Mouse (Mus musculus): ENCODE measurements around the gene Rexo4. TPM values are rescaled to one million over a fixed set of nuclear protein-coding genes. Genes with fewer than 3 reads are reported as not detected.

Gene Rexo4
- polyA plus RNA-seq, 1 experiment from 2014 or later = 46.9 TPM

DNA sequence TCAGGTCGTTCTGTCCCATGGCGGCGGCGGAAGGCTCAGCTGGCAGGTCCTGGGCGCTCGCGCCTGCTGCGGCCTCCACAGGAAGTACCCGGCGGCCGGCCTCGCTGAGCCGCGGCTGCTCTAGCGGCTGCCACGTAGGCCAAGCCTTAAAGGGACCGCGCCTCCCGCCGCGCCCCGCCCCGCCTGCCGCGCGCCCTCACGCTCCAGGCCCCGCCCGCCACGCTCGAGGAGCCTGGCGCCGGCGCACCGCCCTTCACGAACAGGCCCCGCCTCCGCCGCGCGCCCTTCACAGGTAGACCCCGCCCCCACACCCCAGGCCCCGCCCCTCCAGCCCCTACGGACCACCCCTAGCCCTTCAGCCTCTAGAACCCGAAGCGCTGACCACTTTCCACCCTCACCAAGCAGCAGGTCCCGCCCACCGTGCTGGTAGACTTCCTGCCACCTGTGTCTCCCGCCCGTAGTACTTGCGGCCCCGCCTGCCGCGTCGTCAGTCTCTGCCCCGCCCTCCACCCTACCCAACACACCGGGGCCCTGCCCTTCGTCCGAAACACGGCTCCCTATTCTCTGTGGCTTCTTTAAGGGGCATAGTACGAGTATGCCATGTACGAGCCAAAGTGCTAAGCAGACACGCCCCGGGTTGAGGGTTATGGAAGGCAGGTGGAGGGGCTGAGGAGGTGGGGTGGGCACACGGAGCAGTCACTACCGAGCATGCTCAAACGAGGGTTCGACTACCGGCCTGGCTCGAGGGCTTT lies 30.7 kb downstream of the Rexo4 start, which contains the start of the genes Surf4 and Stkld1:
Gene Surf4 (minus strand): TSS at position 625 of the 752 bp plus-strand sequence.
Gene Stkld1 (plus strand): TSS at position 744 of the 752 bp plus-strand sequence.
- WGBS = 1% methylated on average over 69 of the region's 70 CpGs
- peak within 1 kb of the TSS; percentile 97 for H3K4me3 ChIP-seq
- H3K27ac ChIP-seq = peak within 1 kb of the TSS; percentile 95
- DNase-seq (ENCODE audit: low spot score) = peak; percentile 98
- no peaks in the 10 kb centered on the region for H3K9me3 ChIP-seq
- peaks cover 33% of the 10 kb centered on the region for H3K36me3 ChIP-seq
- no peaks in the 10 kb centered on the region for H3K27me3 ChIP-seq (ENCODE audit: insufficient read depth, poor library complexity, severe bottlenecking)
- H3K4me1 ChIP-seq = peaks cover 32% of the 10 kb centered on the region

DNA sequence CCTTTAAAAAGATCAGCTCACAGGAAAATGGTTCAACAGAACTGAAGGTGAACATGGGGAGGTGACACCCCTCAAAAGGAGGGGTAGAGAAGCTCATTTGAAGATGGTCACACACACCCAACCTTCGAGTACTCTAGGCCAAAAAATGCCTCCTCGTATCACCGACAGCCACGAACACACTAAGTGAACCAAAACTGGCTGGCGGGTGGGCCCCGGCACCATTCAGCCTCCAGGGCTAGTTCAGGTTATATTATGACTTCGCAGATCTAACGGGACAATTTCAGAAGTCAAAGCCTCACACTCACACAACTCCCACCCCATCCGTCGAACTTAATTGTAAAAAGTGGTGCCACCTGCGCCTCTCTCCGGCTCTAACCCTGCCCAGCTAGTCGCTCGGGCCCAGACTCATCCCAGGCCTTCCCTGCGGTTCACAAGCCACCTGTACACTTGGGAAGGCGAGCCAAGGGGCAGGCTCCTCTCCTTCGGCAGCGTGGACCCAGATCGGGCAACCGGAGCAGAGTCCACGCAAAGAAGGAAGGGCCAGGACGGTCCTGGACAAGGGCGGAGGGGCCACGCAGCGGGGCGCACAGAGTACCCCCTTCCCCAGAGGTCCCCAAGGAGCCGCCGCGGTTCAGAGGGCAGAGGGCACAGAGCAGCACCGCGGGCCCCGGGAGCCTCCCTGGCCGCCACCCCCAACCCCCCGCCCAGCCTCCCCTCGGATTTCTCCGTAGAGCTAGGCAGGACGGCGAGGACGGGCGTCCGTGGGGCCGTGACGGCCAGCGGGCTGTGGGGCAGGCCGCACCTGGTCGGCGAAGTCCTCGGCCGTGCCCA lies 31.5 kb downstream of the Rexo4 start:
- peak; percentile 83 for DNase-seq (ENCODE audit: low spot score)
- 1% methylated on average over 46 of the region's 49 CpGs for WGBS
- H3K27ac ChIP-seq = peak overlapping the region; percentile 95
- peaks cover 35% of the 10 kb centered on the region for H3K4me1 ChIP-seq
- peak overlapping the region; percentile 97 for H3K4me3 ChIP-seq
- peaks cover 41% of the 10 kb centered on the region for H3K36me3 ChIP-seq
- no peaks in the 10 kb centered on the region for H3K27me3 ChIP-seq (ENCODE audit: insufficient read depth, poor library complexity, severe bottlenecking)
- no peaks in the 10 kb centered on the region for H3K9me3 ChIP-seq

DNA sequence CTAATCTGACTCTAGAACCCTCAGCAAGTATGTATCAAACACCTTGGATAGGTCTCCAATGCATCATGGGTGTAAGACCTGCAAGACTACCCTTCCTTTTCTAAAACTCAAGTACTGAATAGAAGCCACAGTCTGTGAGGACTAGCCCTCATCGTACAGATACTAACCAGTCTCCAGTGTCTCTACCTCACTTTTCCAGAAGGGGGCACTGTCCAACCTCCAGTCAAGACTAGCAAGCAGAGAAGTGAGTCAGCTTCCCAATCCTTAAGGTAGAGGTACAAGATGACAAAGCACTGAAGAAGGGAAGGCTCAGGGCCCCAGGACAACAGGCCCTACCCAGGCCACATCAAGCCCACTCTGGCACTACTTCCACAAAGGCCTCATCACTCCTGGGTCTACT lies 33.8 kb downstream of the Rexo4 start:
- H3K4me3 ChIP-seq = no peak overlapping the region
- H3K36me3 ChIP-seq = peaks cover 64% of the 10 kb centered on the region
- no peaks in the 10 kb centered on the region for H3K27me3 ChIP-seq (ENCODE audit: insufficient read depth, poor library complexity, severe bottlenecking)
- H3K27ac ChIP-seq = no peak overlapping the region
- H3K9me3 ChIP-seq = no peaks in the 10 kb centered on the region
- 62% methylated on average over 1 of the region's 1 CpGs for WGBS
- H3K4me1 ChIP-seq = peaks cover 35% of the 10 kb centered on the region
- no peak for DNase-seq (ENCODE audit: low spot score)

GRCm38 (mm10) chr2:26927745-26928476 lies 36.3 kb downstream of the Rexo4 start:
- DNase-seq (ENCODE audit: low spot score) = no peak
- Histone ChIP-seq H3K9me3 (no peaks in the 10 kb centered on the region), H3K27me3 (ENCODE audit: insufficient read depth, poor library complexity, severe bottlenecking) (no peaks in the 10 kb centered on the region), H3K36me3 (peaks cover 89% of the 10 kb centered on the region), H3K4me1 (peaks cover 30% of the 10 kb centered on the region), H3K27ac (no peak overlapping the region), H3K4me3 (no peak overlapping the region)
- WGBS = 83% methylated on average over 6 of the region's 6 CpGs

DNA sequence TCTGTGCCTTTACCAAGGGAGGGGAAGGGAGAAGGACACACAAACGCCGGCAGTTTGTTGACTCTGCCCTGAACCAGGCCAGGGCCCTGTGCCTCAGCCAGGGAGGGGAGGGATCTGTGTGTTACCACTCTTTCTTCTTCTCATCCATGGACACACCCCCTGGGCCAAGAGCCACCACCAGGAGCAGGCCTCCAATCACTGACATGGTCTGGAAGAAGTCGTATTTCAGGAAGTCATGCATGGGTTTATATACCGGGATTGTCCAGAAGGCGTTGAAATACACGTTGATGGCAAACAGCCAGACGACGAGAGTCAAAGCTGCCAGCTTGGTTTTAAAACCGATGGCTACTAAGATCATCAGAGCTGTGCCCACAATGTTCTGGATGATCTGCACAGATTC lies 42.4 kb downstream of the Rexo4 start:
- 74% methylated on average over 9 of the region's 9 CpGs for WGBS
- H3K36me3 ChIP-seq = peaks cover 91% of the 10 kb centered on the region
- H3K27me3 ChIP-seq (ENCODE audit: insufficient read depth, poor library complexity, severe bottlenecking) = no peaks in the 10 kb centered on the region
- no peak for DNase-seq (ENCODE audit: low spot score)
- H3K4me1 ChIP-seq = peaks cover 15% of the 10 kb centered on the region
- no peaks in the 10 kb centered on the region for H3K9me3 ChIP-seq
- no peak overlapping the region for H3K27ac ChIP-seq
- no peak overlapping the region for H3K4me3 ChIP-seq

- Histone ChIP-seq H3K27ac (no peak overlapping the region), H3K4me1 (peaks cover 23% of the 10 kb centered on the region), H3K4me3 (no peak overlapping the region), H3K36me3 (peaks cover 76% of the 10 kb centered on the region), H3K27me3 (ENCODE audit: insufficient read depth, poor library complexity, severe bottlenecking) (no peaks in the 10 kb centered on the region), H3K9me3 (no peaks in the 10 kb centered on the region)
- no peak for DNase-seq (ENCODE audit: low spot score)
- WGBS = 89% methylated on average over 6 of the region's 6 CpGs
Measured at GRCm38 (mm10) chr2:26920190-26920855, 43.9 kb downstream of the Rexo4 start.

DNA sequence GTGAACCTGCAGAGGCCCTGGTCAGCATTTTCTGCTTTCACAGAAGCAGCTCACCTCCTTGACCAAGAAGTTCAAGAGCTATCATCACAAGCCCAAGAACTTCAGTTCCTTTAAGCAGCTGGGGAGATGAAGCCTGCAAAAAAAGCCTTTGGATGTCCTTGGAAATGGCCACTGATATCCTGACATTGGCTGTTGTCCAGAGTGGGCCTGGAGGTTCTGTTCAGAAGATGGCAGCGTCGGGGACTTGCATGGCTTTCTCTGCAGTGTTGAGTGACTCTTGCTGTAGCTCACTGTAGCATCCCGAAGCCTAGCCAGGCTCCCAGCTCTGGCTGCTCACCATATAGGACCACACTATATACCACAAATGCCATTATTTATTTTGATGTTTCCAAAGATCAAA lies 44.5 kb downstream of the Rexo4 start:
- H3K36me3 ChIP-seq = peaks cover 71% of the 10 kb centered on the region
- no peak overlapping the region for H3K27ac ChIP-seq
- WGBS = 83% methylated on average over 3 of the region's 3 CpGs
- no peaks in the 10 kb centered on the region for H3K9me3 ChIP-seq
- peaks cover 27% of the 10 kb centered on the region for H3K4me1 ChIP-seq
- no peaks in the 10 kb centered on the region for H3K27me3 ChIP-seq (ENCODE audit: insufficient read depth, poor library complexity, severe bottlenecking)
- DNase-seq (ENCODE audit: low spot score) = no peak
- H3K4me3 ChIP-seq = no peak overlapping the region

DNA sequence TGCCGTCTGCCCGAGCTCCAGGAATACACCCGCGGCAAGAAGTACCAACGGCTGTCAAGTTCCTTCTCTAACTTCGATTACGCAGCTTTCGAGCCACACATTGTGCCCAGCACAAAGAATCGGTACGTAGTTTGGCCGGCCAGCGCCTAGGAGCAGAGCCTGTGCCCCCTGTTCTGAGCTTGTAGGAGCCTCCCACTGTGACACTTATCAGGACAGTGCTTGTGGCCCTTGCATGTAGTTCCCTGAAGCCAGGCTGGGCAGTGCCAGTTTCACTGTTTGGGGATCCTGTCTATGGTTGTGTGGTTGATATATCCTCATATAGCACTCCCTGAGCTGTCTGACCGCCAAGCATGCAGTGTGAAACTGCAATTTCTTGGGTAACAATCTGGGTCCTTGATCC lies 47.4 kb downstream of the Rexo4 start:
- Histone ChIP-seq H3K4me1 (peaks cover 38% of the 10 kb centered on the region), H3K36me3 (peaks cover 71% of the 10 kb centered on the region), H3K27ac (peak overlapping the region; percentile 90), H3K9me3 (no peaks in the 10 kb centered on the region), H3K27me3 (ENCODE audit: insufficient read depth, poor library complexity, severe bottlenecking) (no peaks in the 10 kb centered on the region), H3K4me3 (peak overlapping the region; percentile 76)
- 4% methylated on average over 13 of the region's 13 CpGs for WGBS
- no peak for DNase-seq (ENCODE audit: low spot score)

DNA sequence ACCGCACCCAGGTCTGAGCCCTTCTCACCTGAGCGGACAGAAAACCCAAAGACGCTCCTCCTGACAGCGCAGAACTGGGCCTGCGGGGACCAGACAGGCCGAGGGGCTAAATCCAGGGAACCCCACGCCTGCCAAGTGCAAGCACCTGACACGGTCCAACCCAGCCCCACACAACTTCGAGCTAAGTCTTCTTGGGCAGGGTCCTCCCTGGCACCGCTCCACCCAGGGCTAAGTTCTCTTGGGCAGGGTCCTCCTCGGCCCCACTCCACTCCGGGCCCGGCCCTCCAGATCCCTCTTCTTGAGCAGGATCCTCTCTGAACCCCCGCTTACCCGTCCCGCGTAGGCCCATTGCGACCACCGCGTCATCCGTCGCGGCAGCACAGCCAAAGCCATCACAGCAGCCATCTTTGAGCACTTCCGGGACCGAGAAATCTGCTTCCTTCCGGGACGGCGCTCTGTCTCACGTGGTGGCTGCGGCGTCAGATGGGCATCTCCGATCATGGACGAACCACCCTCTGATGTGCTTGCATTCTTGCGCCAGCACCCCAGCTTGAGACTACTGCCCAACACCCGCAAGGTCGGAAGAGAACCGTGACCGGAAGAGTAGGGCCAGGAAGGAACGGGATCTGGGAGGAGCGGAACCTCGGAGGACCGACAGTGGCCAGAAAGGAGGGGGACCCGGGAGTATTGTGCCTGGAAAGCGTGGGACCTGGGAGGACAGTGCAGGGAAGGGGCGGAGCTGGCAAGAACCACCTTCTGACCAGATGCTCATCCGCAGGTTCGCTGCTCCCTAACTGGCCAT lies 48.1 kb downstream of the Rexo4 start, which contains the start of the genes Surf2 and Surf1:
Gene Surf2 (plus strand): TSS at position 441 of the 802 bp plus-strand sequence.
Gene Surf1 (minus strand): TSS at position 604 of the 802 bp plus-strand sequence.
- Histone ChIP-seq H3K9me3 (no peaks in the 10 kb centered on the region), H3K4me1 (peaks cover 41% of the 10 kb centered on the region), H3K27me3 (ENCODE audit: insufficient read depth, poor library complexity, severe bottlenecking) (no peaks in the 10 kb centered on the region), H3K27ac (peak within 1 kb of the TSS; percentile 90), H3K36me3 (peaks cover 70% of the 10 kb centered on the region), H3K4me3 (peak within 1 kb of the TSS; percentile 76)
- 2% methylated on average over 47 of the region's 47 CpGs for WGBS
- DNase-seq (ENCODE audit: low spot score) = peak; percentile 94

GRCm38 (mm10) chr2:26914148-26914941 lies 49.8 kb downstream of the Rexo4 start:
- 61% methylated on average over 8 of the region's 8 CpGs for WGBS

More at GRCm38 (mm10) chr2:26914148-26914941, 49.8 kb downstream of the Rexo4 start:
- Histone ChIP-seq H3K27ac (no peak overlapping the region), H3K36me3 (peaks cover 52% of the 10 kb centered on the region), H3K9me3 (no peaks in the 10 kb centered on the region), H3K27me3 (ENCODE audit: insufficient read depth, poor library complexity, severe bottlenecking) (no peaks in the 10 kb centered on the region), H3K4me1 (peaks cover 41% of the 10 kb centered on the region), H3K4me3 (peak overlapping the region; percentile 76; the same call in 1 of the 2 replicates)
- DNase-seq (ENCODE audit: low spot score) = no peak

All from heart, embryonic 10.5 days (tissue).